Mouse (Mus musculus) heart, postnatal 4 days (tissue): ENCODE results near the gene Gm42688. TPM values are rescaled to one million over a fixed set of nuclear protein-coding genes. Genes with fewer than 3 reads are reported as not detected.

ENCODE experiments used
- DNase-seq: peaks from one replicate; pipeline ENCODE4 v3.0.0; 2021
- total RNA-seq, 2 experiments: library from RNA; stranded (reverse); gene quantifications; 2 replicates each; pipeline ENCODE4 v1.2.3; 2021

Gm42688 gene
- total RNA-seq, 2 experiments from 2014 or later = 1.7 to 1.8 TPM

GRCm38 (mm10) chr6:83086121-83087035 lies 15.0 kb upstream of the Gm42688 start, which contains the start of gene Lbx2:
TSS of gene Lbx2 (plus strand) at chr6:83086367.
- no peak for DNase-seq

- peak; percentile 27 for DNase-seq
Measured at GRCm38 (mm10) chr6:83087205-83087925, 14.1 kb upstream of the Gm42688 start.

DNA sequence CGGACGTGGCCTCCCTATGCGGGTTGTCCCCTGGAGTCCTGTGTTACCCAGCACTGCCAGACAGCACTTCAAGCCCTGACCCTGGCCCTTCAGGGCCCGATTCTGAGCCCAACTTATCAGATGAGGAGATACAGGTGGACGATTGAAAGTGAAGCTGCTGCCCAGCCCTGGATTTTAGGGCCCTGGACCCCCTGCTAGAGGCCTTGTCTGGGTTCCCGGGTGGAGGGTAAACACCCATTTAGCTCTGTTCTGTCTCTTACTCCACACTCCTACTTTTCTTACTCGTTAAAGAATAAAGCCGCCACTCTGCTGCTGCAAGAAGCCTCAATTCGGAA lies 13.5 kb upstream of the Gm42688 start:
- no peak for DNase-seq

- DNase-seq = peak; percentile 41
Measured at GRCm38 (mm10) chr6:83092416-83093127, 8.8 kb upstream of the Gm42688 start.

DNA sequence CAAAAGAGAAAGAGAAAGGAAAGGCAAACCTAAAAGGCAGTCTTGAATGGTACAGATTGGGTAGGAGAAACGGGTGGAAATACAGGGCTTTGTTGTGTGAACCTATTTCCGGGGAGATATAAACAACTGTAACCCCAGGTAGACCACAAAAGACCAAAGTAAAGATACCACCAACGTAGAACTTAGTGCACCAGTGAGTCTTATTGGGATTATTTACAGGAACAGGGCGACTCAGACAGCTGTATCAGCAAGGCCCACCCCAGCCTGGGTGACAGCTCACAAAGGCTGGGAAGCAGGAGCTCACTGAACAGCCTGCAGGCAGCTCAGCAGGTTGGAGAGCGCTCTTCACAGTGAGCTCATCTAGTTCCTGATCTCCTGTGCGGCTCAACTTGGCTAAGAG lies 5.4 kb upstream of the Gm42688 start:
- no peak for DNase-seq

DNA sequence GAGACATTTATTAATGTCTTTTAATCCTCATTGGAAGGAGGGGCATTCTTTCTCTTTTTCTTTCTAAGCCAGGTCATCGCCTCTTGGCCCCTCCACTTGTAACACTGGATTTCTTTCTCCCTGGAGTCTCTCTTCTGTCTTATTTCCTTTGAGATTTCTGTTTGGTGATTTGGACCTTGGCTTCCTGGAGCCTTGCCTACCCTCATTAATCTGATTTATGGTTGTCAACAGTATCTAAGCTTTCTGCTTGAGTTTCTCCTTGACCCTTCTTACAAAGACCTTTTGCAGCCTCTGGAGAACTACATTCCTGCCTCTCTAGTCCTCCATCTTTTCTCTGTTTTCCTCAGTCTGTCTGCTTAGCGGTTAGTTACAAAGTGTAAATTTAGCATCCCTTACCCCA lies 3.0 kb upstream of the Gm42688 start:
- no peak for DNase-seq

GRCm38 (mm10) chr6:83101688-83102556 lies 505 bp downstream of the Gm42688 start:
- DNase-seq = peak; percentile 70

- DNase-seq = no peak
Measured at GRCm38 (mm10) chr6:83103130-83103650, 1.8 kb downstream of the Gm42688 start.

- no peak for DNase-seq
Measured at GRCm38 (mm10) chr6:83104158-83104557, 2.7 kb downstream of the Gm42688 start.

GRCm38 (mm10) chr6:83107566-83108400 lies 6.4 kb downstream of the Gm42688 start:
- DNase-seq = peak; percentile 88

DNA sequence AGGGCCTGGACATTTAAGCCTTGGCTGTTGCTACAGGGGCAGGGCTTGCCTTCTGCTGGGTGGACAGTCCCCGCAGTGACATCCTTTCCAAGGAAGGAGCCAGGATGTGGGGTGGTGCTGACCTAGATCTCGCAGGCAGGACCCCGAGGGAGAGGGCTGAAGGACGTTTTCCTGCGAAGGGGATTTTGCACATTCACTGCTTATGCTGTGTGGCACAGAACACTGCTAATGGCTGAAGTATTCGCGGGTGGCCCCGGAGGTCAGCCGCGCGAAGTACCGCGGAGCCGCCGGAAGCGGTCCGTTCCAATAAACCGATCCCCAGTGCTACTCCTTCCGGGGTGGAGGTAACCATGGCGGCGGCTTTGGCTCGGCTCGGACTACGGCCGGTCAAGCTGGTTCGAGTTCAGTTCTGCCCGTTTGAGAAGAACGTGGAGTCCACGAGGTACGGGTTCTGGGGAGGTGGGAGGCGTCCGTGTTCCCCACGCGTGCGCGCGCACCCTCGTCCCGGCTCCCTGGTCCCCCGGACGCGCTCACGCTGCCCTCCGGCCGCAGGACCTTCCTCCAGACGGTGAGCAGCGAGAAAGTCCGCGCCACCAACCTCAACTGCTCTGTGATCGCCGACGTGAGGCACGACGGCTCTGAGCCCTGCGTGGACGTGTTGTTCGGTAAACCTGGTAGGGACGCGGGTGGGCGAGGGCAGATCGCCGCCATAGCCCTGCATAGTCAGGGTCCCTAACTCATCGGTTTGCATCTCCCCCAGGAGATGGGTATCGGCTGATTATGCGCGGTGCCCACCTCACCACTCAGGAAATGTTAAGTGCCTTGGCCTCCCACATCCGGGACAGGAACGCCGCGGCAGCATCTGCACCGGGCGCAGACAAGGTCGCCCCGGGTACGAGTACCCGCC lies 7.6 kb downstream of the Gm42688 start, which contains the start of gene Mrpl53:
Mrpl53 (plus strand) TSS at position 279 of the 907 bp plus-strand sequence.
- peak; percentile 87 for DNase-seq

DNA sequence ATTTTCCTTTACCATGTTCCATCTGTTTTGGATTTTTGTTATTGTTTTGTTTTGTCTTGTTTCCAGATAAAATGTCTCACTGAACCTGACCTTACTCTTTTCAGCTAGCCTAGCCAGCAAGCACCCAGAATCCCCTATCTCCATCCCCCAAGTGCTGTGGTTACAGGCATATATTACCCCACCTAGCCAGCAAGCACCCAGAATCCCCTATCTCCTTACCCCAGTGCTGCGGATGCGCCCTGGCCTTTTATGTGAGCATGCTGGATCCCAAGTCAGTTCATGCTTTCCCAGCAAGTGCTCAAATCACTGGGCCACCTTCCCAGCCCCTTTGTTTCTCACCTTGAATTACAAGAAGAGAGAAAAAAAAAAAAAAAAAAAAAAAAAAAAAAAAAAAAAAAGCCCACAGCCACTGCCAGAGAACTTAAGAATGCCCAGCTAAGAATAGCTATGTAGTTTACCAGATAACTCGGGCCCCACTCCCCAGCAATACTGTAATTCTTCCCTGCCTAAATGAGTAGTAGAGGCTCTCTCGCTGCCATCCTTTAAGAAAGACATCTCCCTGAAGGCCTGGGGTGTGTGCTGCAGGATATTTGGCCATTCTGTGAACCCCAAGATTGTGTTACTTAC lies 10.2 kb downstream of the Gm42688 start:
- DNase-seq = no peak

DNA sequence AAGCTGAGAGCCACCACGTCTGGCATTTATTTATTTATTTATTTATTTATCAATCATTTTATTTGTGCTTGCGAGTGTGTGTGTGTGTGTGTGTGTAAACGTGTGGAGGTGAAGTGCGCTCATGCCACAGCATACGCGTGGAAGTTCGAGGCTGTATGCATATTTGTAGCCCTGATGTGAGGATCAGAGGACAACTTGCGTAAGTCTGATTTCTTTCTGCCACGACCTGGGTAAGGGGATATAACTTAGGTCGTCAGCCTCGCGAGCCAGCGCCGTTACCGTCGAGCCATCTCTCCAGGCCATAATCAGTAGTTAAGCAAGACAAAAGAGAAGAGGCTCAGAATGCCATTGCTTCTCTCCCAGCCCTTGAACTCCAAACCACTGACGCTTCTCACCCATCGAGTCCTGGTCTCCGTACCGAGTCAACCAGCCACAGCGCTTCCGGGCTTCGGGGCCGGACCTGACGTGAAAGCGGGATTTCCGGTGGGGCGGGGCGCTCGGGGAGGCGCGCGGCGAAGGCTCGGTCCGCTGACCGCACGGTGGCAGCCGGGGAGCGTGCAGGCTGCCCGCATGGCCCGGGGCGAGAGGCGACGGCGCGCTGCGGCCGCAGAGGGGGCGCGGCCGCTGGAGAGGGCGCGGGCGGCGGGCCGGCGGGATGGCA lies 13.7 kb downstream of the Gm42688 start, which contains the start of gene Mogs:
Mogs (plus strand) TSS at position 486 of the 661 bp plus-strand sequence.
- peak; percentile 96 for DNase-seq

GRCm38 (mm10) chr6:83115682-83116372 lies 14.4 kb downstream of the Gm42688 start:
- DNase-seq = no peak

GRCm38 (mm10) chr6:83116373-83117164 lies 15.2 kb downstream of the Gm42688 start:
- no peak for DNase-seq

GRCm38 (mm10) chr6:83117165-83117438 lies 15.7 kb downstream of the Gm42688 start:
- no peak for DNase-seq

GRCm38 (mm10) chr6:83117616-83118015 lies 16.2 kb downstream of the Gm42688 start:
- DNase-seq = no peak
